Mouse (Mus musculus): Measurements from ENCODE around the gene Rap1a.

DNA sequence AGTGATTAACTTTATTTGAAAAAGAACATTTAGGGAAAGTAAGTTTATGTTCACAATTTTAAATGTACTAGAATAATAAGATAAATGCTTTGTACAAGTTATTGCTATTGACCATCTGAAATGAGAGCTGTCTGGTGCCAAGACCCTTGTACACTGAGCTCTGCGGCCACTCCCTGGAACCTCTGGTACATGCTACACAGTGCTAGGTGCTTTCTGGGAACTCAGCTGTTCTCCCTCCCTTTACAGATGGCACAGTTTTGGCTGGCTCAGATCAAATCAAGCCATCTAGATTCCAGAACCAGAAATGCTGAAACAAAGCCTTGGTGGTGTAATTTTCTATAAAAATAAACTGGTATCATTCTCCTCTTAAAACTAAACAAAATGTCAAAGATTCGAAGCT lies 3.7 kb downstream of the Rap1a start:
- TF ChIP-seq POLR2A (IDR thresholded peaks at IDR 0.05; ENCODE audit: control insufficient read depth in 1 of 2, insufficient read depth in 1 of 2, low read depth in 1 of 2, low read length in 2 of 2, poor library complexity in 1 of 2) (no peak), EP300 (IDR thresholded peaks at IDR 0.05; ENCODE audit: low read depth in 1 of 2, low read length in 2 of 2) (no peak), KAT2A (conservative IDR thresholded peaks at IDR 0.05; ENCODE audit: low read depth, low read length) (no peak), CHD2 (IDR thresholded peaks at IDR 0.05; ENCODE audit: low read length) (no peak), GATA1 (IDR thresholded peaks at IDR 0.05; ENCODE audit: low read depth, low read length) (no peak)

Measured in MEL (cell line).